Mouse (Mus musculus): ENCODE data around the gene Pdlim1. TPM values are rescaled to one million over a fixed set of nuclear protein-coding genes. Genes with fewer than 3 reads are reported as not detected.

Pdlim1 gene
- polyA plus RNA-seq, 1 experiment from 2014 or later: 80.4 TPM

DNA sequence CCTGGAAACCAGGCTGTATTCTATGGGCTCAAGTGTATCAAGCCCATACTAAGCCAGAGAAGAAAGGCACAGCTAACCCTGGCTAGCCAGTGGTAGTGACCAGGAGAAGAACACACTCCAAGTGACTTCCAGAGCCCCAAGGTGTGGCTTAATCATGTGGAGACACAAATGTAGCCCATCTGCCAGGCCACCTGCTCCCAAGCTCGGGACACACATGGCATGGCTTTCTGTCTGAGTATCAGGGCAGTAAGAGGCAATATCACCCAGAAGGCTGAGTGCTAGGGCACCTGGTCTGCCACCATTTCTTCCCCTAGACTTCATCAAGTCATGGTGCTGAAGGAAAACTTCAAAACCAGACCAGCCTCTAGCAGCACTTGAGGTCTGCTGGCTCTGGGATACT lies 22.6 kb upstream of the Pdlim1 start:
- peaks cover 4% of the 10 kb centered on the region; the same call in 1 of the 2 replicates for H3K36me3 ChIP-seq (replicated peaks; ENCODE audit: insufficient read depth, low read length)
- TF ChIP-seq EP300 (IDR thresholded peaks at IDR 0.05; ENCODE audit: low read depth) (no peak), CTCF (IDR thresholded peaks at IDR 0.05; ENCODE audit: low read depth) (no peak)
- no peak overlapping the region for H3K4me2 ChIP-seq (ENCODE audit: low read depth, low read length)
- 75% methylated on average over 1 of the region's 1 CpGs for WGBS (ENCODE audit: insufficient replicate concordance)
- peaks cover 7% of the 10 kb centered on the region for H3K4me1 ChIP-seq (ENCODE audit: insufficient read depth)
- no peak overlapping the region for H3K9ac ChIP-seq (replicated peaks)
- H3K27ac ChIP-seq (ENCODE audit: low read depth): no peak overlapping the region
- H3K27me3 ChIP-seq (ENCODE audit: insufficient read depth, low read length): no peaks in the 10 kb centered on the region
- no peak for DNase-seq
- no peak for ATAC-seq
- H3K4me3 ChIP-seq (ENCODE audit: low read depth, low read length): no peak overlapping the region
- H3K9me3 ChIP-seq (ENCODE audit: low read length): no peaks in the 10 kb centered on the region

GRCm38 (mm10) chr19:40293791-40294190 lies 22.1 kb upstream of the Pdlim1 start:
- no peak for TF ChIP-seq CTCF (IDR thresholded peaks at IDR 0.05; ENCODE audit: low read depth)
- no peak for TF ChIP-seq EP300 (IDR thresholded peaks at IDR 0.05; ENCODE audit: low read depth)
- H3K27ac ChIP-seq (ENCODE audit: low read depth): no peak overlapping the region
- no peaks in the 10 kb centered on the region for H3K27me3 ChIP-seq (ENCODE audit: insufficient read depth, low read length)
- WGBS (ENCODE audit: insufficient replicate concordance): 92% methylated on average over 6 of the region's 6 CpGs
- peaks cover 3% of the 10 kb centered on the region; the same call in 1 of the 2 replicates for H3K36me3 ChIP-seq (replicated peaks; ENCODE audit: insufficient read depth, low read length)
- DNase-seq (no peak), ATAC-seq (no peak)
- H3K9me3 ChIP-seq (ENCODE audit: low read length): no peaks in the 10 kb centered on the region
- no peak overlapping the region for H3K4me2 ChIP-seq (ENCODE audit: low read depth, low read length)
- H3K4me1 ChIP-seq (ENCODE audit: insufficient read depth): peaks cover 7% of the 10 kb centered on the region
- no peak overlapping the region for H3K4me3 ChIP-seq (ENCODE audit: low read depth, low read length)
- no peak overlapping the region for H3K9ac ChIP-seq (replicated peaks)

- no peak overlapping the region for H3K4me3 ChIP-seq (ENCODE audit: low read depth, low read length)
- no peaks in the 10 kb centered on the region for H3K9me3 ChIP-seq (ENCODE audit: low read length)
- H3K36me3 ChIP-seq (replicated peaks; ENCODE audit: insufficient read depth, low read length): peaks cover 3% of the 10 kb centered on the region; the same call in 1 of the 2 replicates
- ATAC-seq (no peak), DNase-seq (no peak)
- H3K4me1 ChIP-seq (ENCODE audit: insufficient read depth): no peaks in the 10 kb centered on the region
- no peaks in the 10 kb centered on the region for H3K27me3 ChIP-seq (ENCODE audit: insufficient read depth, low read length)
- no peak overlapping the region for H3K9ac ChIP-seq (replicated peaks)
- TF ChIP-seq EP300 (IDR thresholded peaks at IDR 0.05; ENCODE audit: low read depth) (no peak), CTCF (IDR thresholded peaks at IDR 0.05; ENCODE audit: low read depth) (no peak)
- H3K4me2 ChIP-seq (ENCODE audit: low read depth, low read length): no peak overlapping the region
- H3K27ac ChIP-seq (ENCODE audit: low read depth): no peak overlapping the region
- WGBS (ENCODE audit: insufficient replicate concordance): 78% methylated on average over 6 of the region's 6 CpGs
These were observed 18.6 kb upstream of the Pdlim1 start for GRCm38 (mm10) chr19:40290099-40290724.

DNA sequence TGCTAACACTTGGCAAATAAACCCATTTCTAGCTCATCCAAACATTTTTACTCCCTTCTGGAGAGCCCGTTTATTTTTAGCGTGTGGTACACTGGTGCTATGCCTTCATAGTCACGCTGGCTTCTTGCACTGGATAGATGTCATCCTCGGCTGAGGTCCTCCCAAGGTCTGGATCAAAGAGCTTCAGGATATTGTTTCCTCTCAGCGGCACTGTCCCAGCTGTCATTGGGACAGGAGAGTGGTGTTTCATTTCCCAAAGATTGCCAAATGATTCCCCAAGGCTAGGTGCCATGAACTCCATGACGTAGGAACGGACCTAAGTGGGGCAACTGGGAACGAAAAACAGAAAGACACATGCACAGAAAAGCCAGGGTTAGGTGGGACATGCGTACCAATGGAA lies 16.8 kb upstream of the Pdlim1 start:
- no peaks in the 10 kb centered on the region for H3K9me3 ChIP-seq (ENCODE audit: low read length)
- H3K9ac ChIP-seq (replicated peaks): no peak overlapping the region
- TF ChIP-seq EP300 (IDR thresholded peaks at IDR 0.05; ENCODE audit: low read depth) (no peak), CTCF (IDR thresholded peaks at IDR 0.05; ENCODE audit: low read depth) (no peak)
- H3K27me3 ChIP-seq (ENCODE audit: insufficient read depth, low read length): no peaks in the 10 kb centered on the region
- H3K4me2 ChIP-seq (ENCODE audit: low read depth, low read length): no peak overlapping the region
- H3K27ac ChIP-seq (ENCODE audit: low read depth): no peak overlapping the region
- no peak for DNase-seq
- H3K4me1 ChIP-seq (ENCODE audit: insufficient read depth): no peaks in the 10 kb centered on the region
- no peaks in the 10 kb centered on the region for H3K36me3 ChIP-seq (replicated peaks; ENCODE audit: insufficient read depth, low read length)
- no peak overlapping the region for H3K4me3 ChIP-seq (ENCODE audit: low read depth, low read length)
- 88% methylated on average over 9 of the region's 9 CpGs for WGBS (ENCODE audit: insufficient replicate concordance)
- ATAC-seq: no peak

DNA sequence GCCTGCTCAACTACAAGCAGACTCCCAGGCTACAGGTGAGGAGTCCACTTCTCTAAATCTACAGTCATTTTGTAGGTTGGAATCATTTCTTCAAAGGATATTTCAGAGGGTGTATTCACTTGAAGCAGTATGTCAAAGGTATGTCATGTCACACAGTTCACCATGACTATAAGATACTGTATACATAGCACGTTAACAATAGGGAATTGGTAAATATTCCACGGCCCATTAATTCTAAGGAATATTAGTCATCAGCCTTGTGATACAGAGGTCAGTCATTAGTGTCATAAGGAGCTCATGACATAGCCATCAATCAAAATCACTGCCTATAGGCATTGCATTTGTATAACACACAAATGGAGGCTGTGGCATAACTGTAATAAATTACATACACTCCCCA lies 13.1 kb upstream of the Pdlim1 start:
- H3K27ac ChIP-seq (ENCODE audit: low read depth): no peak overlapping the region
- no peaks in the 10 kb centered on the region for H3K27me3 ChIP-seq (ENCODE audit: insufficient read depth, low read length)
- ATAC-seq: no peak
- no peaks in the 10 kb centered on the region for H3K9me3 ChIP-seq (ENCODE audit: low read length)
- no peak overlapping the region for H3K4me2 ChIP-seq (ENCODE audit: low read depth, low read length)
- no peak for DNase-seq
- 75% methylated on average over 2 of the region's 2 CpGs for WGBS (ENCODE audit: insufficient replicate concordance)
- no peak for TF ChIP-seq EP300 (IDR thresholded peaks at IDR 0.05; ENCODE audit: low read depth)
- no peak for TF ChIP-seq CTCF (IDR thresholded peaks at IDR 0.05; ENCODE audit: low read depth)
- no peaks in the 10 kb centered on the region for H3K36me3 ChIP-seq (replicated peaks; ENCODE audit: insufficient read depth, low read length)
- H3K4me1 ChIP-seq (ENCODE audit: insufficient read depth): no peaks in the 10 kb centered on the region
- H3K4me3 ChIP-seq (ENCODE audit: low read depth, low read length): no peak overlapping the region
- H3K9ac ChIP-seq (replicated peaks): no peak overlapping the region

DNA sequence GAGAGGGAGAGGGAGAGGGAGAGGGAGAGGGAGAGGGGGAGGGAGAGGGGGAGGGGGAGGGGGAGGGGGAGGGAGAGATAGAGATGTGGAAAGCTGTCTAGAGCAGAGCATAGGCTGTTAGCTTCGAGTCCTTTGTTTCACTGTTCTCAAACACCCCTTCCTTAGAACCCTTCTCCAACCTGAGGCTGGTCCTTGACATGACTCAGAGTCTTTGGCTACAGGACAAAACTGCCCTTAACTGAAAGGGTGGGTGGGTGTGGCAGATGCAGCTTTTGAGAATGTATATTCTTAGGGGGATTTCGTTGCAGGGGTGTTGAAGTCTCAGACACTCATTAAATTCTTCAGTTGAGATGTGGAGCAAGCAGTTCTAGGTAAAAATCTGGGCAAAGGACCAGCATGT lies 11.8 kb upstream of the Pdlim1 start:
- H3K4me1 ChIP-seq (ENCODE audit: insufficient read depth): peaks cover under 1% of the 10 kb centered on the region; the same call in 1 of the 2 replicates
- H3K9me3 ChIP-seq (ENCODE audit: low read length): no peaks in the 10 kb centered on the region
- DNase-seq: no peak
- no peak for ATAC-seq
- no peak overlapping the region for H3K27ac ChIP-seq (ENCODE audit: low read depth)
- H3K36me3 ChIP-seq (replicated peaks; ENCODE audit: insufficient read depth, low read length): no peaks in the 10 kb centered on the region
- no peaks in the 10 kb centered on the region for H3K27me3 ChIP-seq (ENCODE audit: insufficient read depth, low read length)
- H3K4me3 ChIP-seq (ENCODE audit: low read depth, low read length): no peak overlapping the region
- H3K4me2 ChIP-seq (ENCODE audit: low read depth, low read length): no peak overlapping the region
- no peak overlapping the region for H3K9ac ChIP-seq (replicated peaks)
- 52% methylated on average over 2 of the region's 2 CpGs for WGBS (ENCODE audit: insufficient replicate concordance)
- TF ChIP-seq EP300 (IDR thresholded peaks at IDR 0.05; ENCODE audit: low read depth): no peak
- no peak for TF ChIP-seq CTCF (IDR thresholded peaks at IDR 0.05; ENCODE audit: low read depth)

Measured in liver, postnatal 0 days (tissue).